11 mouse cellular contexts compared by ENCODE assay signal in the genomic region with DNA sequence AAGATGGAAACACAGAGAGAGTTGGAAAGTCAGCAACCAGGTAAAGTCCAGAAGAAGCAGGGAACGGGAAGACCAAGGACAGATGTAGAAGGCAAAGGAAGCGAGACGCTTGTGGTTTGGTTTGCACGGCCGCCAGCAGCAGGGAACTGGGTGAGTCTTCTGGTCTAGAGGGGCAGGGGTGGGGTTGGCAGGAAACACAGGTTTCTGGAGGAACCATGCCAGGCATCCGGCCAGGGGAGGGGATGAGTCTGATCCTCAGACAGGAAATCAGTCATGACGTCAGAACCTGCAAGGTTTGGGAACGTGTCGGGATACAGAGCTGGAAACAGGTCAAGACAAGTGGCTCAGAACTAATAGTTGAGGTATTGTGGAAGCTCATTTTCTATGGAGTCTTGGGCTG. TPM values are rescaled to one million over a fixed set of nuclear protein-coding genes. Genes with fewer than 3 reads are reported as not detected.
DNase-seq lines count a peak whose midpoint lies in the region; ATAC-seq and TF ChIP-seq lines count a peak whose summit lies in the region.
"Had no signal": no experiment of that assay in that cellular context is flagged by ENCODE, and none has a peak within 500 bp of the region (broad histone marks: within the 10 kb centered on the region; RNA-seq: fewer than 3 reads in every experiment).

No protein-coding gene starts in this region.

- no peak overlapping the region for H3K9ac ChIP-seq in lung, embryonic 16.5 days (ENCODE audit: low read length)
- H3K9ac ChIP-seq in intestine, postnatal 0 days (ENCODE audit: low read depth, low read length), result no peak overlapping the region
- H3K9ac ChIP-seq: embryonic facial prominence, embryonic 13.5 days; heart, embryonic 15.5 days; liver, embryonic 14.5 days; neural tube, embryonic 15.5 days had no signal

- DNase-seq in spleen, postnatal 36 days (ENCODE audit: low spot score in 2 of 2), result peak; percentile 36 to 39
- DNase-seq in spleen, adult 12 weeks (ENCODE audit: low spot score), result no peak
- DNase-seq in heart, adult 9 months (ENCODE audit: low spot score in 2 of 2), result peak; percentile 49 to 62
- peak; percentile 54 to 75 for DNase-seq in thymus, postnatal 36 days

- H3K27ac ChIP-seq in lung, embryonic 16.5 days (ENCODE audit: low read length), result no peak overlapping the region
- no peak overlapping the region for H3K27ac ChIP-seq in intestine, postnatal 0 days (ENCODE audit: low read depth, low read length)
- H3K27ac ChIP-seq: embryonic facial prominence, embryonic 13.5 days; heart, embryonic 15.5 days; liver, embryonic 14.5 days; neural tube, embryonic 15.5 days had no signal

- no peak for TF ChIP-seq CTCF in intestine, postnatal 0 days (IDR thresholded peaks at IDR 0.05; ENCODE audit: low read depth)

- H3K36me3 ChIP-seq in lung, embryonic 16.5 days (ENCODE audit: control insufficient read depth, insufficient read depth, low read length), result no peaks in the 10 kb centered on the region
- H3K36me3 ChIP-seq in intestine, postnatal 0 days (ENCODE audit: control insufficient read depth, insufficient read depth), result no peaks in the 10 kb centered on the region
- H3K36me3 ChIP-seq: embryonic facial prominence, embryonic 13.5 days; heart, embryonic 15.5 days; neural tube, embryonic 15.5 days had no signal

- peak; percentile 20; the same call in 1 of the 2 replicates for ATAC-seq in lung, embryonic 16.5 days (ENCODE audit: low read depth)
- no peak for ATAC-seq in megakaryocyte-erythroid progenitor cell, adult 5-6 weeks (replicated peaks; ENCODE audit: low FRiP score, low TSS enrichment, poor library complexity, severe bottlenecking)
- ATAC-seq in intestine, postnatal 0 days, result no peak

- no peak overlapping the region for H3K4me2 ChIP-seq in lung, embryonic 16.5 days (ENCODE audit: low read depth, low read length)
- H3K4me2 ChIP-seq in intestine, postnatal 0 days (replicated peaks; ENCODE audit: low read depth), result no peak overlapping the region
- H3K4me2 ChIP-seq: embryonic facial prominence, embryonic 13.5 days; heart, embryonic 15.5 days; neural tube, embryonic 15.5 days had no signal

- H3K4me3 ChIP-seq in lung, embryonic 16.5 days (ENCODE audit: low read length), result no peak overlapping the region
- no peak overlapping the region for H3K4me3 ChIP-seq in intestine, postnatal 0 days (ENCODE audit: low read depth, low read length)
- H3K4me3 ChIP-seq: embryonic facial prominence, embryonic 13.5 days; heart, embryonic 15.5 days; neural tube, embryonic 15.5 days had no signal

- H3K27me3 ChIP-seq in lung, embryonic 16.5 days (ENCODE audit: control insufficient read depth, insufficient read depth, low read depth, low read length), result no peaks in the 10 kb centered on the region
- no peaks in the 10 kb centered on the region for H3K27me3 ChIP-seq in intestine, postnatal 0 days (replicated peaks; ENCODE audit: control insufficient read depth, insufficient read depth, low read length)
- H3K27me3 ChIP-seq: embryonic facial prominence, embryonic 13.5 days; heart, embryonic 15.5 days; neural tube, embryonic 15.5 days had no signal

- no peaks in the 10 kb centered on the region for H3K4me1 ChIP-seq in lung, embryonic 16.5 days (replicated peaks; ENCODE audit: control insufficient read depth, insufficient read depth, low read length)
- no peaks in the 10 kb centered on the region for H3K4me1 ChIP-seq in intestine, postnatal 0 days (replicated peaks; ENCODE audit: control insufficient read depth, insufficient read depth, low read length)
- H3K4me1 ChIP-seq: embryonic facial prominence, embryonic 13.5 days; heart, embryonic 15.5 days; neural tube, embryonic 15.5 days had no signal

- no peaks in the 10 kb centered on the region; the same call in 1 of the 2 replicates for H3K9me3 ChIP-seq in lung, embryonic 16.5 days (ENCODE audit: control insufficient read depth, low read length)
- no peaks in the 10 kb centered on the region for H3K9me3 ChIP-seq in intestine, postnatal 0 days (ENCODE audit: control insufficient read depth)
- H3K9me3 ChIP-seq: embryonic facial prominence, embryonic 13.5 days; heart, embryonic 15.5 days; neural tube, embryonic 15.5 days had no signal

- 59% methylated on average over 9 of the region's 9 CpGs for WGBS in lung, embryonic 16.5 days
- 79% methylated on average over 9 of the region's 9 CpGs for WGBS in intestine, postnatal 0 days

RNA-seq across cellular contexts. Expression of gene Tmed10, which starts 43.2 kb away (rescaled TPM):
- 332 and 342 TPM in 2 replicates for polyA plus RNA-seq in lung, embryonic 16.5 days (2015; fragmentation: Nextera tagmentation; extraction: Ambion mirVana)
- total RNA-seq in megakaryocyte-erythroid progenitor cell, adult 5-6 weeks (2014; fragmentation: Nextera tagmentation), result 129 and 143 TPM in 2 replicates
- 64.2 and 68.4 TPM in 2 replicates for total RNA-seq in megakaryocyte-erythroid progenitor cell, adult 5-6 weeks (2017)
- polyA plus RNA-seq in intestine, postnatal 0 days (2015; fragmentation: Nextera tagmentation; extraction: Ambion mirVana), result 328 TPM in 2 replicates

RNA-seq across cellular contexts. Expression of gene Fos, which starts 55.8 kb away (rescaled TPM):
- 6.8 and 7.9 TPM in 2 replicates for polyA plus RNA-seq in lung, embryonic 16.5 days (2015; fragmentation: Nextera tagmentation; extraction: Ambion mirVana)
- total RNA-seq in megakaryocyte-erythroid progenitor cell, adult 5-6 weeks (2014; fragmentation: Nextera tagmentation), result 2.8 and 16.5 TPM in 2 replicates
- 257 and 293 TPM in 2 replicates for total RNA-seq in megakaryocyte-erythroid progenitor cell, adult 5-6 weeks (2017)
- polyA plus RNA-seq in intestine, postnatal 0 days (2015; fragmentation: Nextera tagmentation; extraction: Ambion mirVana), result 22.4 and 27.1 TPM in 2 replicates
